Mouse (Mus musculus): ENCODE data around the gene Inpp5b.
"Not testable (repeated sequence)": the region's sequence is repeated elsewhere in the genome, so short reads cannot be mapped to it uniquely, and the experiment has no call there.

- not testable (repeated sequence) for TF ChIP-seq GATA1, TAL1 (IDR thresholded peaks at IDR 0.05; ENCODE audit: low read length)
These were observed 27.8 kb upstream of the Inpp5b start for GRCm38 (mm10) chr4:124713850-124714249.
